Mouse (Mus musculus): Measurements from ENCODE around the gene Slc10a6.
A peak's percentile ranks its signal among the peaks of the same experiment; 100 is the strongest.

The Slc10a6 gene

GRCm38 (mm10) chr5:103629111-103629764 is at the start of gene Slc10a6:
Gene Slc10a6, minus strand, starts transcription at chr5:103629403.
- no peak for DNase-seq

- DNase-seq, result no peak
Measured at GRCm38 (mm10) chr5:103678974-103679373, 49.8 kb upstream of the Slc10a6 start.

- DNase-seq, result no peak
Measured at GRCm38 (mm10) chr5:103677894-103678293, 48.7 kb upstream of the Slc10a6 start.

GRCm38 (mm10) chr5:103676289-103676881 is 47.2 kb upstream of the Slc10a6 start:
- no peak for DNase-seq

- no peak for DNase-seq
Measured at GRCm38 (mm10) chr5:103674482-103674881, 45.3 kb upstream of the Slc10a6 start.

- no peak for DNase-seq
Measured at GRCm38 (mm10) chr5:103673611-103674010, 44.4 kb upstream of the Slc10a6 start.

- no peak for DNase-seq
Measured at GRCm38 (mm10) chr5:103671858-103672257, 42.7 kb upstream of the Slc10a6 start.

- no peak for DNase-seq
Measured at GRCm38 (mm10) chr5:103665876-103666275, 36.7 kb upstream of the Slc10a6 start.

- no peak for DNase-seq
Measured at GRCm38 (mm10) chr5:103664932-103665331, 35.7 kb upstream of the Slc10a6 start.

GRCm38 (mm10) chr5:103659571-103659970 is 30.4 kb upstream of the Slc10a6 start:
- DNase-seq, result no peak

GRCm38 (mm10) chr5:103658921-103659320 is 29.7 kb upstream of the Slc10a6 start:
- no peak for DNase-seq

- peak; percentile 14 for DNase-seq
Measured at GRCm38 (mm10) chr5:103655346-103656118, 26.3 kb upstream of the Slc10a6 start, which contains the start of gene 1700016H13Rik. Gene 1700016H13Rik, minus strand, starts transcription at chr5:103656010.

- no peak for DNase-seq
Measured at GRCm38 (mm10) chr5:103654780-103655179, 25.6 kb upstream of the Slc10a6 start.

GRCm38 (mm10) chr5:103654225-103654624 is 25.0 kb upstream of the Slc10a6 start:
- no peak for DNase-seq

- DNase-seq, result no peak
Measured at GRCm38 (mm10) chr5:103647320-103647719, 18.1 kb upstream of the Slc10a6 start.

- no peak for DNase-seq
Measured at GRCm38 (mm10) chr5:103644167-103644566, 15.0 kb upstream of the Slc10a6 start.

GRCm38 (mm10) chr5:103637162-103637561 is 8.0 kb upstream of the Slc10a6 start:
- no peak for DNase-seq

GRCm38 (mm10) chr5:103629854-103630580 is 814 bp upstream of the Slc10a6 start:
- no peak for DNase-seq

- DNase-seq, result no peak
Measured at GRCm38 (mm10) chr5:103628499-103628898, 704 bp downstream of the Slc10a6 start.

GRCm38 (mm10) chr5:103624831-103625230 is 4.4 kb downstream of the Slc10a6 start:
- no peak for DNase-seq

- no peak for DNase-seq
Measured at GRCm38 (mm10) chr5:103622321-103622720, 6.9 kb downstream of the Slc10a6 start.

GRCm38 (mm10) chr5:103620301-103620973 is 8.8 kb downstream of the Slc10a6 start:
- no peak for DNase-seq

GRCm38 (mm10) chr5:103617191-103617590 is 12.0 kb downstream of the Slc10a6 start:
- no peak for DNase-seq
